Mouse (Mus musculus): ENCODE results near the gene Hacd4. TPM values are rescaled to one million over a fixed set of nuclear protein-coding genes. Genes with fewer than 3 reads are reported as not detected.

The Hacd4 gene
- polyA plus RNA-seq, 1 experiment: 0.90 TPM

- Histone ChIP-seq H3K4me3 (ENCODE audit: control insufficient read depth, low read depth, low read length) (no peak overlapping the region), H3K27me3 (ENCODE audit: control insufficient read depth, insufficient read depth, low read length) (no peaks in the 10 kb centered on the region), H3K4me1 (ENCODE audit: control insufficient read depth, insufficient read depth, low read length) (peaks cover 6% of the 10 kb centered on the region), H3K27ac (ENCODE audit: control insufficient read depth, insufficient read depth, low read depth, low read length) (no peak overlapping the region), H3K36me3 (ENCODE audit: control insufficient read depth, insufficient read depth, low read length) (no peaks in the 10 kb centered on the region)
- TF ChIP-seq CTCF (IDR thresholded peaks at IDR 0.05; ENCODE audit: control insufficient read depth, insufficient read depth, insufficient replicate concordance, low read depth, low read length) (no peak), POLR2A (IDR thresholded peaks at IDR 0.05; ENCODE audit: control insufficient read depth, low read depth, low read length) (no peak)
These were observed 2.0 kb downstream of the Hacd4 start for GRCm38 (mm10) chr4:88436593-88437165.

GRCm38 (mm10) chr4:88432412-88433024 lies 6.2 kb downstream of the Hacd4 start:
- Histone ChIP-seq H3K4me1 (ENCODE audit: control insufficient read depth, insufficient read depth, low read length) (no peaks in the 10 kb centered on the region), H3K4me3 (ENCODE audit: control insufficient read depth, low read depth, low read length) (no peak overlapping the region), H3K36me3 (ENCODE audit: control insufficient read depth, insufficient read depth, low read length) (no peaks in the 10 kb centered on the region), H3K27me3 (ENCODE audit: control insufficient read depth, insufficient read depth, low read length) (no peaks in the 10 kb centered on the region), H3K27ac (ENCODE audit: control insufficient read depth, insufficient read depth, low read depth, low read length) (no peak overlapping the region)
- TF ChIP-seq POLR2A (IDR thresholded peaks at IDR 0.05; ENCODE audit: control insufficient read depth, low read depth, low read length): no peak
- TF ChIP-seq CTCF (IDR thresholded peaks at IDR 0.05; ENCODE audit: control insufficient read depth, insufficient read depth, insufficient replicate concordance, low read depth, low read length): no peak

GRCm38 (mm10) chr4:88427630-88428239 lies 11.0 kb downstream of the Hacd4 start:
- Histone ChIP-seq H3K27me3 (ENCODE audit: control insufficient read depth, insufficient read depth, low read length) (no peaks in the 10 kb centered on the region), H3K27ac (ENCODE audit: control insufficient read depth, insufficient read depth, low read depth, low read length) (no peak overlapping the region), H3K36me3 (ENCODE audit: control insufficient read depth, insufficient read depth, low read length) (no peaks in the 10 kb centered on the region), H3K4me3 (ENCODE audit: control insufficient read depth, low read depth, low read length) (no peak overlapping the region), H3K4me1 (ENCODE audit: control insufficient read depth, insufficient read depth, low read length) (no peaks in the 10 kb centered on the region)
- TF ChIP-seq POLR2A (IDR thresholded peaks at IDR 0.05; ENCODE audit: control insufficient read depth, low read depth, low read length) (no peak), CTCF (IDR thresholded peaks at IDR 0.05; ENCODE audit: control insufficient read depth, insufficient read depth, insufficient replicate concordance, low read depth, low read length) (no peak)

- H3K36me3 ChIP-seq (ENCODE audit: control insufficient read depth, insufficient read depth, low read length): no peaks in the 10 kb centered on the region
- H3K27ac ChIP-seq (ENCODE audit: control insufficient read depth, insufficient read depth, low read depth, low read length): no peak overlapping the region
- no peak for TF ChIP-seq CTCF (IDR thresholded peaks at IDR 0.05; ENCODE audit: control insufficient read depth, insufficient read depth, insufficient replicate concordance, low read depth, low read length)
- H3K27me3 ChIP-seq (ENCODE audit: control insufficient read depth, insufficient read depth, low read length): no peaks in the 10 kb centered on the region
- H3K4me3 ChIP-seq (ENCODE audit: control insufficient read depth, low read depth, low read length): no peak overlapping the region
- H3K4me1 ChIP-seq (ENCODE audit: control insufficient read depth, insufficient read depth, low read length): no peaks in the 10 kb centered on the region
These were observed 14.2 kb downstream of the Hacd4 start for GRCm38 (mm10) chr4:88424563-88424962.

- H3K4me1 ChIP-seq (ENCODE audit: control insufficient read depth, insufficient read depth, low read length): no peaks in the 10 kb centered on the region
- TF ChIP-seq POLR2A (IDR thresholded peaks at IDR 0.05; ENCODE audit: control insufficient read depth, low read depth, low read length) (no peak), CTCF (IDR thresholded peaks at IDR 0.05; ENCODE audit: control insufficient read depth, insufficient read depth, insufficient replicate concordance, low read depth, low read length) (no peak)
- no peaks in the 10 kb centered on the region for H3K36me3 ChIP-seq (ENCODE audit: control insufficient read depth, insufficient read depth, low read length)
- H3K27me3 ChIP-seq (ENCODE audit: control insufficient read depth, insufficient read depth, low read length): no peaks in the 10 kb centered on the region
- H3K4me3 ChIP-seq (ENCODE audit: control insufficient read depth, low read depth, low read length): no peak overlapping the region
- no peak overlapping the region for H3K27ac ChIP-seq (ENCODE audit: control insufficient read depth, insufficient read depth, low read depth, low read length)
These were observed 19.4 kb downstream of the Hacd4 start for GRCm38 (mm10) chr4:88419378-88419777.

GRCm38 (mm10) chr4:88415017-88415416 lies 23.7 kb downstream of the Hacd4 start:
- no peaks in the 10 kb centered on the region for H3K4me1 ChIP-seq (ENCODE audit: control insufficient read depth, insufficient read depth, low read length)
- no peak overlapping the region for H3K4me3 ChIP-seq (ENCODE audit: control insufficient read depth, low read depth, low read length)
- no peaks in the 10 kb centered on the region for H3K27me3 ChIP-seq (ENCODE audit: control insufficient read depth, insufficient read depth, low read length)
- H3K27ac ChIP-seq (ENCODE audit: control insufficient read depth, insufficient read depth, low read depth, low read length): no peak overlapping the region
- TF ChIP-seq CTCF (IDR thresholded peaks at IDR 0.05; ENCODE audit: control insufficient read depth, insufficient read depth, insufficient replicate concordance, low read depth, low read length): no peak
- no peak for TF ChIP-seq POLR2A (IDR thresholded peaks at IDR 0.05; ENCODE audit: control insufficient read depth, low read depth, low read length)
- no peaks in the 10 kb centered on the region for H3K36me3 ChIP-seq (ENCODE audit: control insufficient read depth, insufficient read depth, low read length)

- TF ChIP-seq CTCF (IDR thresholded peaks at IDR 0.05; ENCODE audit: control insufficient read depth, insufficient read depth, insufficient replicate concordance, low read depth, low read length) (no peak), POLR2A (IDR thresholded peaks at IDR 0.05; ENCODE audit: control insufficient read depth, low read depth, low read length) (no peak)
- Histone ChIP-seq H3K27ac (ENCODE audit: control insufficient read depth, insufficient read depth, low read depth, low read length) (no peak overlapping the region), H3K36me3 (ENCODE audit: control insufficient read depth, insufficient read depth, low read length) (no peaks in the 10 kb centered on the region), H3K27me3 (ENCODE audit: control insufficient read depth, insufficient read depth, low read length) (no peaks in the 10 kb centered on the region), H3K4me1 (ENCODE audit: control insufficient read depth, insufficient read depth, low read length) (peaks cover under 1% of the 10 kb centered on the region), H3K4me3 (ENCODE audit: control insufficient read depth, low read depth, low read length) (no peak overlapping the region)
These were observed 26.4 kb downstream of the Hacd4 start for GRCm38 (mm10) chr4:88412331-88412730.

Data from testis, adult 2 months (tissue).